Mouse (Mus musculus) E14TG2a.4 (cell line): ENCODE results near the gene Tsfm.

ENCODE experiments used
- CTCF ChIP-seq: conservative IDR thresholded peaks from 2 replicates; pipeline ENCODE4 v1.5.1; 2014; ENCODE audit warnings: low read length
- NANOG ChIP-seq: IDR thresholded peaks from 2 replicates; pipeline ENCODE4 v1.6.1; 2014; ENCODE audit warnings: borderline replicate concordance, low read length, mixed read lengths
- POU5F1 ChIP-seq: IDR thresholded peaks from 2 replicates; pipeline ENCODE4 v1.6.1; 2014; ENCODE audit warnings: low read length, borderline replicate concordance

GRCm38 (mm10) chr10:127059174-127059967, 28.7 kb upstream of the Tsfm start:
- no peak for TF ChIP-seq CTCF
- TF ChIP-seq POU5F1: no peak
- TF ChIP-seq NANOG: no peak
